Mouse (Mus musculus): Measurements from ENCODE around the gene Mapk11.

DNA sequence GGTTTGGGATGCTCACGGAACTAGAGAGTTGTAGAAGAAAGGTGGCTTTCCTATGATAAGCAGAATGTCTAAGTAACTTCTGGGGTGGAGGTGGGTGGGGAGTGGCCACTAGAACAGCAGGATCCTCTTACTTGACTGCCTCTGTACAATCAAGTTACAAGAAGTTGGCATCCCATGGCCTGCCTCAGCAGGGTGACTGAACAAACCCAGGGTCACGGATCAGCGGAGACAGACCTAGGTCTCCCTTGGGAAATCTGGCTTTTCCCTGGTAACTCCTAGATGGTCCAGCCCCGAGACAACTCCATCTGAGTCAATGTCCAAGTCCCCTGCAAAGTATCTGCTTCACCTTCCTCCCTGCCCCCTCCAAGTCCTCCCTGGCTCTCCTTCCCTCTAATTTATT, 1.5 kb downstream of the Mapk11 start:
- no peak for TF ChIP-seq EP300 (IDR thresholded peaks at IDR 0.05; ENCODE audit: insufficient read depth, low read depth, low read length)
- TF ChIP-seq CTCF (IDR thresholded peaks at IDR 0.05; ENCODE audit: low read depth, low read length): no peak
- no peak for TF ChIP-seq POLR2A (IDR thresholded peaks at IDR 0.05; ENCODE audit: insufficient read depth, low read length)

All from ES-Bruce4 (cell line).